Mouse (Mus musculus): Measurements from ENCODE around the gene Ino80e.
A peak's percentile ranks its signal among the peaks of the same experiment; 100 is the strongest.
"Not testable (repeated sequence)": the region's sequence is repeated elsewhere in the genome, so short reads cannot be mapped to it uniquely, and the experiment has no call there.

Ino80e gene

GRCm38 (mm10) chr7:126862147-126862784 lies at the start of gene Ino80e:
Gene Ino80e, minus strand, starts transcription at chr7:126862377.
- peak; percentile 95 for DNase-seq (ENCODE audit: low spot score)

- no peak for DNase-seq (ENCODE audit: low spot score)
These were observed 43.4 kb upstream of the Ino80e start for GRCm38 (mm10) chr7:126905590-126905989.

GRCm38 (mm10) chr7:126899781-126900180 lies 37.6 kb upstream of the Ino80e start:
- DNase-seq (ENCODE audit: low spot score), result not testable (repeated sequence)

- DNase-seq (ENCODE audit: low spot score), result peak; percentile 96
These were observed 36.2 kb upstream of the Ino80e start for GRCm38 (mm10) chr7:126898102-126898990.

- DNase-seq (ENCODE audit: low spot score), result peak; percentile 51
These were observed 35.4 kb upstream of the Ino80e start for GRCm38 (mm10) chr7:126897390-126898101.

GRCm38 (mm10) chr7:126896912-126897311 lies 34.7 kb upstream of the Ino80e start:
- DNase-seq (ENCODE audit: low spot score), result peak; percentile 15

GRCm38 (mm10) chr7:126888852-126889251 lies 26.7 kb upstream of the Ino80e start:
- DNase-seq (ENCODE audit: low spot score), result no peak

- no peak for DNase-seq (ENCODE audit: low spot score)
These were observed 25.1 kb upstream of the Ino80e start for GRCm38 (mm10) chr7:126887281-126887680.

GRCm38 (mm10) chr7:126884286-126885164 lies 22.3 kb upstream of the Ino80e start, which contains the start of gene Taok2:
Gene Taok2, minus strand, starts transcription at chr7:126884703.
- peak; percentile 99 for DNase-seq (ENCODE audit: low spot score)

- DNase-seq (ENCODE audit: low spot score), result peak; percentile 26
These were observed 21.6 kb upstream of the Ino80e start for GRCm38 (mm10) chr7:126883731-126884181.

GRCm38 (mm10) chr7:126881040-126881439 lies 18.9 kb upstream of the Ino80e start:
- DNase-seq (ENCODE audit: low spot score), result no peak

- no peak for DNase-seq (ENCODE audit: low spot score)
These were observed 15.1 kb upstream of the Ino80e start for GRCm38 (mm10) chr7:126877239-126877638.

GRCm38 (mm10) chr7:126870520-126870891 lies 8.3 kb upstream of the Ino80e start:
- DNase-seq (ENCODE audit: low spot score), result no peak

- no peak for DNase-seq (ENCODE audit: low spot score)
These were observed 7.8 kb upstream of the Ino80e start for GRCm38 (mm10) chr7:126869780-126870519.

GRCm38 (mm10) chr7:126868003-126868402 lies 5.8 kb upstream of the Ino80e start:
- no peak for DNase-seq (ENCODE audit: low spot score)

- no peak for DNase-seq (ENCODE audit: low spot score)
These were observed 5.4 kb upstream of the Ino80e start for GRCm38 (mm10) chr7:126867534-126867933.

- DNase-seq (ENCODE audit: low spot score), result no peak
These were observed 1.6 kb upstream of the Ino80e start for GRCm38 (mm10) chr7:126863791-126864190.

- DNase-seq (ENCODE audit: low spot score), result peak; percentile 93
These were observed 597 bp downstream of the Ino80e start, which contains the start of gene Hirip3 for GRCm38 (mm10) chr7:126861429-126862130. Gene Hirip3, plus strand, starts transcription at chr7:126861972.

- DNase-seq (ENCODE audit: low spot score), result no peak
These were observed 1.2 kb downstream of the Ino80e start for GRCm38 (mm10) chr7:126860987-126861386.

Data from layer of hippocampus, adult 11-12 months (tissue).